Mouse (Mus musculus) lung, embryonic 14.5 days (tissue): ENCODE data around the gene Qrfp. TPM values are rescaled to one million over a fixed set of nuclear protein-coding genes. Genes with fewer than 3 reads are reported as not detected.
A peak's percentile ranks its signal among the peaks of the same experiment; 100 is the strongest.

Source experiments
- ATAC-seq: fragments of 200-750 bp; cut with Nextera tagmentation; 2 replicates; pipeline ENCODE4 v1.8.0; 2017; ENCODE audit warnings: mild to moderate bottlenecking, moderate TSS enrichment, moderate library complexity; ENCODE audit not compliant: insufficient read depth
- DNase-seq: peaks from one replicate; pipeline ENCODE4 v3.0.0-alpha.2; 2015
- H3K27ac ChIP-seq: fragments of 300-500 bp; sonication (generic); 2 replicates; pipeline ENCODE4 v1.5.1; 2014; ENCODE audit warnings: low read depth, mild to moderate bottlenecking, moderate library complexity
- H3K27me3 ChIP-seq: fragments of 300-500 bp; sonication (generic); 2 replicates; pipeline ENCODE4 v1.6.1; 2014; ENCODE audit warnings: low read length, control low read depth; ENCODE audit not compliant: insufficient read depth
- H3K36me3 ChIP-seq: fragments of 300-500 bp; sonication (generic); 2 replicates; pipeline ENCODE4 v1.6.1; 2014; ENCODE audit warnings: control low read depth; ENCODE audit not compliant: insufficient read depth
- H3K4me1 ChIP-seq: fragments of 300-500 bp; sonication (generic); 2 replicates; pipeline ENCODE4 v1.6.1; 2014; ENCODE audit warnings: antibody characterized with exemption, control low read depth; ENCODE audit not compliant: insufficient read depth
- H3K4me2 ChIP-seq: fragments of 300-500 bp; sonication (generic); 2 replicates; pipeline ENCODE4 v1.6.1; 2014; ENCODE audit warnings: mild to moderate bottlenecking
- H3K4me3 ChIP-seq: fragments of 300-500 bp; sonication (generic); 2 replicates; pipeline ENCODE4 v1.5.1; 2014; ENCODE audit warnings: low read depth, low read length
- H3K9ac ChIP-seq: fragments of 300-500 bp; sonication (generic); 2 replicates; pipeline ENCODE4 v1.6.1; 2014
- H3K9me3 ChIP-seq: fragments of 300-500 bp; sonication (generic); 2 replicates; pipeline ENCODE4 v1.6.1; 2016; ENCODE audit warnings: low read depth, low read length, control low read depth
- CTCF ChIP-seq: IDR thresholded peaks from 2 replicates; pipeline ENCODE4 v1.5.1; 2016; ENCODE audit warnings: antibody characterized with exemption, low read depth
- WGBS: fragments of 180-500 bp; shearing (Covaris S2); extraction: QIAGEN DNeasy Blood & Tissue Kit; methylation state at CpG from one replicate; pipeline ENCODE4 v1.1.7; 2014; 5-methylcytosine and 5-hydroxymethylcytosine counted together
- polyA plus RNA-seq: library from polyadenylated mRNA; unstranded; fragments of >200 nt; fragmentation: Nextera tagmentation; extraction: Ambion mirVana; gene quantifications from 2 replicates; pipeline ENCODE4 v1.2.1, GENCODE M21; 2014

Qrfp gene
- polyA plus RNA-seq, 1 experiment from 2014 or later, result not detected

GRCm38 (mm10) chr2:31788227-31788626, 22.2 kb downstream of the Qrfp start:
- WGBS, result 70% methylated on average over 3 of the region's 3 CpGs
- no peaks in the 10 kb centered on the region for H3K4me1 ChIP-seq
- no peak overlapping the region for H3K9ac ChIP-seq
- H3K27me3 ChIP-seq, result no peaks in the 10 kb centered on the region
- DNase-seq (peak; percentile 54), ATAC-seq (no peak)
- peak; percentile 36 for TF ChIP-seq CTCF
- H3K27ac ChIP-seq, result no peak overlapping the region
- no peak overlapping the region for H3K4me3 ChIP-seq
- peaks cover 95% of the 10 kb centered on the region for H3K36me3 ChIP-seq
- no peaks in the 10 kb centered on the region for H3K9me3 ChIP-seq
- H3K4me2 ChIP-seq, result no peak overlapping the region

GRCm38 (mm10) chr2:31787029-31787428, 23.4 kb downstream of the Qrfp start:
- Histone ChIP-seq H3K9ac (no peak overlapping the region), H3K4me2 (no peak overlapping the region), H3K9me3 (no peaks in the 10 kb centered on the region), H3K4me3 (no peak overlapping the region), H3K36me3 (peaks cover 95% of the 10 kb centered on the region), H3K27ac (no peak overlapping the region), H3K27me3 (no peaks in the 10 kb centered on the region), H3K4me1 (no peaks in the 10 kb centered on the region)
- ATAC-seq, result 0 out of 2 replicates have a peak, but pooled peaks have one; percentile 53
- 20% methylated on average over 7 of the region's 7 CpGs for WGBS
- DNase-seq, result peak; percentile 92
- peak; percentile 95 for TF ChIP-seq CTCF

GRCm38 (mm10) chr2:31785074-31785473, 25.3 kb downstream of the Qrfp start:
- ATAC-seq (no peak), DNase-seq (peak; percentile 93)
- Histone ChIP-seq H3K36me3 (peaks cover 95% of the 10 kb centered on the region), H3K4me3 (no peak overlapping the region), H3K27me3 (no peaks in the 10 kb centered on the region), H3K9me3 (no peaks in the 10 kb centered on the region), H3K9ac (no peak overlapping the region), H3K27ac (no peak overlapping the region), H3K4me1 (no peaks in the 10 kb centered on the region), H3K4me2 (no peak overlapping the region)
- WGBS, result 33% methylated on average over 9 of the region's 9 CpGs
- TF ChIP-seq CTCF, result peak; percentile 93

- WGBS, result 78% methylated on average over 8 of the region's 8 CpGs
- Histone ChIP-seq H3K4me1 (no peaks in the 10 kb centered on the region), H3K9ac (no peak overlapping the region), H3K4me2 (no peak overlapping the region), H3K36me3 (peaks cover 98% of the 10 kb centered on the region), H3K9me3 (no peaks in the 10 kb centered on the region), H3K27me3 (no peaks in the 10 kb centered on the region), H3K27ac (no peak overlapping the region), H3K4me3 (no peak overlapping the region)
- no peak for TF ChIP-seq CTCF
- DNase-seq (no peak), ATAC-seq (no peak)
Observed at GRCm38 (mm10) chr2:31782958-31783602, 27.3 kb downstream of the Qrfp start.

- Histone ChIP-seq H3K36me3 (peaks cover 74% of the 10 kb centered on the region), H3K4me3 (no peak overlapping the region), H3K27me3 (no peaks in the 10 kb centered on the region), H3K9ac (no peak overlapping the region), H3K4me1 (no peaks in the 10 kb centered on the region), H3K27ac (no peak overlapping the region), H3K9me3 (no peaks in the 10 kb centered on the region), H3K4me2 (no peak overlapping the region)
- ATAC-seq, result no peak
- TF ChIP-seq CTCF, result no peak
- 83% methylated on average over 2 of the region's 2 CpGs for WGBS
- no peak for DNase-seq
Observed at GRCm38 (mm10) chr2:31779258-31779657, 31.1 kb downstream of the Qrfp start.

- no peaks in the 10 kb centered on the region for H3K27me3 ChIP-seq
- no peak overlapping the region for H3K9ac ChIP-seq
- H3K9me3 ChIP-seq, result no peaks in the 10 kb centered on the region
- no peak overlapping the region for H3K4me3 ChIP-seq
- H3K4me1 ChIP-seq, result no peaks in the 10 kb centered on the region
- DNase-seq, result no peak
- no peak overlapping the region for H3K4me2 ChIP-seq
- ATAC-seq, result no peak
- TF ChIP-seq CTCF, result no peak
- H3K36me3 ChIP-seq, result peaks cover 46% of the 10 kb centered on the region
- WGBS, result 88% methylated on average over 3 of the region's 3 CpGs
- no peak overlapping the region for H3K27ac ChIP-seq
Observed at GRCm38 (mm10) chr2:31776479-31776878, 33.9 kb downstream of the Qrfp start.

- Histone ChIP-seq H3K27me3 (no peaks in the 10 kb centered on the region), H3K27ac (peak overlapping the region; percentile 82), H3K4me3 (no peak overlapping the region), H3K9ac (no peak overlapping the region), H3K9me3 (no peaks in the 10 kb centered on the region), H3K36me3 (0 out of 2 replicates have a peak, but pooled peaks cover 3% of the 10 kb centered on the region), H3K4me1 (peaks cover 37% of the 10 kb centered on the region), H3K4me2 (peak overlapping the region; percentile 43)
- TF ChIP-seq CTCF, result peak; percentile 14; the same call in 1 of the 2 replicates
- ATAC-seq (peak; percentile 82), DNase-seq (peak; percentile 85)
- 5% methylated on average over 7 of the region's 7 CpGs for WGBS
Observed at GRCm38 (mm10) chr2:31770781-31771441, 39.5 kb downstream of the Qrfp start.
